Mouse (Mus musculus): ENCODE results near the gene Mybpc2.
A peak's percentile ranks its signal among the peaks of the same experiment; 100 is the strongest.

Mybpc2 gene

GRCm38 (mm10) chr7:44463056-44463425 is 61.4 kb downstream of the Mybpc2 start:
- DNase-seq (ENCODE audit: low spot score) = no peak

- peak; percentile 86 for DNase-seq (ENCODE audit: low spot score)
Measured at GRCm38 (mm10) chr7:44462218-44463055, 62.0 kb downstream of the Mybpc2 start.

- DNase-seq (ENCODE audit: low spot score) = peak; percentile 39
Measured at GRCm38 (mm10) chr7:44461503-44462217, 62.8 kb downstream of the Mybpc2 start.

GRCm38 (mm10) chr7:44460767-44461502 is 63.5 kb downstream of the Mybpc2 start:
- peak; percentile 40 for DNase-seq (ENCODE audit: low spot score)

GRCm38 (mm10) chr7:44460067-44460466 is 64.4 kb downstream of the Mybpc2 start:
- peak; percentile 35 for DNase-seq (ENCODE audit: low spot score)

GRCm38 (mm10) chr7:44456302-44456701 is 68.2 kb downstream of the Mybpc2 start:
- peak; percentile 34 for DNase-seq (ENCODE audit: low spot score)

- DNase-seq (ENCODE audit: low spot score) = peak; percentile 13
Measured at GRCm38 (mm10) chr7:44453256-44453655, 71.2 kb downstream of the Mybpc2 start.
